Mouse (Mus musculus) urinary bladder, adult 2 months (tissue): ENCODE results near the gene H2-M5. TPM values are rescaled to one million over a fixed set of nuclear protein-coding genes. Genes with fewer than 3 reads are reported as not detected.
"Not testable (repeated sequence)": the region's sequence is repeated elsewhere in the genome, so short reads cannot be mapped to it uniquely, and the experiment has no call there.

Source experiments
- DNase-seq: peaks from one replicate; pipeline ENCODE4 v3.0.0; 2022; ENCODE audit warnings: low spot score
- polyA plus RNA-seq: library from polyadenylated mRNA; depleted of rRNA; stranded (reverse); fragments of >200 nt; gene quantifications from 2 replicates; pipeline ENCODE4 v1.2.3, GENCODE M21; 2012; rRNA removed

Gene H2-M5
- 3.0 and 3.8 TPM in 2 replicates for polyA plus RNA-seq

DNA sequence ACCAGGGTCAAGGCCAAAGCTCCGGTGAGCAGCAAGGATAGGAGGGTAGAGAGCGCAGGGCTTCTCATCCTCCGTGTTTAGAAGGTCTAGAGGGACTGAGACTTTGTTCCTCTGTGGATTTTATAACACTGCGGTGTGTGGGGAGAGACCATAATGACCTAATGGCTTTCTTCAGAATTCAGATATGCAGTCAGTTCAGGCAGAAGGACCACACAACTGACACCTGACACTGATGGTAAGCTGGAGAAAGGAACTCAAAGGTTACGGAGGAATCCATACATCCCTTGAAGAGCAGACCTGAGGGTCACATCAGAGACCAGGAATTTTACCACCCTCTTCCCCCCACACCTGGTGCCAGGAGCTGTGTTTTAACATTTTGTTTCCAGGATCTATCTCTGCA is at the start of gene H2-M5:
TSS of gene H2-M5 (minus strand) at position 101 of the 400 bp plus-strand sequence.
- no peak for DNase-seq

- no peak for DNase-seq
These were observed 39.8 kb upstream of the H2-M5 start for GRCm38 (mm10) chr17:37029162-37029561.

DNA sequence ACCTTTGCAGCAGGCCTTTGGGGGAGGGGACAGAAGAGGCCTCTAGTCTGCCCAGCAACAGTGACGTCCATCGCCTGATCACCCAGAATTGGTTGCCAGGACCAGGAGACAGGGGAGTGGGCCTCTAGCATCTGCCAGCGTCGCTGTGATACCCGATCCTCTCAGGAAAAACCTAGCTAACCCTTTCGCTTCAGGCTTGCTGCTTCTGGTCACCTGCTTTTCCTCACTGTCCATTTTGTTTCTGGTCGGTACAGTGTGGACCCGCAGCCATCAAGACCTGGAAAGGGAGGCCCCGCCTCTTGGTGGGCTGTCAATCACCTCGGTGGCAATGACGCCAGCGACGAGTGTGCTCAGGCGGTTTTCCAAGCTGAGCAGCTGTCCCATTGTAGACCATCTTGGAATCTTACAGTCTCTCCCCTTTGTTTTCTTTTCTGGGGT is 39.4 kb upstream of the H2-M5 start:
- DNase-seq, result peak; percentile 63

DNA sequence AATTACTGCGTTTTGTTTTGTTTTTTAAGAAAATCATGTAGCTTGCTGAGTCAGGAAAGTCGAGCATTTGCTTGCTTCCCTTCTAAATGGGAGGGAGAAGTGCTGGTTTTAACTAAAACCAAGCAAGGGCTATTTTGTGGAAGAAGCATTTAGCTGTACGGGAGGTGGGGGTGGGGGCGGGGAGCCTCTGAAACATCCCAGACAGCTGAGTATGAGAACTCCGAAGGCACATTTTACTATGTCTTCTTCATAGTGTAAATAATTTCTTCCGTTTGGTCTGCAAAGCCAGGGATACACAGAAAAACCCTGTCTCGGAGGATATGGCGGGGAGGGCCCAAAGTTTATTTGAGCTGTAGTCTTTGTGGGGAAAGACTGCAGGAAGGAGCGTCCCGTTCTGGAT is 38.9 kb upstream of the H2-M5 start:
- DNase-seq, result no peak

DNA sequence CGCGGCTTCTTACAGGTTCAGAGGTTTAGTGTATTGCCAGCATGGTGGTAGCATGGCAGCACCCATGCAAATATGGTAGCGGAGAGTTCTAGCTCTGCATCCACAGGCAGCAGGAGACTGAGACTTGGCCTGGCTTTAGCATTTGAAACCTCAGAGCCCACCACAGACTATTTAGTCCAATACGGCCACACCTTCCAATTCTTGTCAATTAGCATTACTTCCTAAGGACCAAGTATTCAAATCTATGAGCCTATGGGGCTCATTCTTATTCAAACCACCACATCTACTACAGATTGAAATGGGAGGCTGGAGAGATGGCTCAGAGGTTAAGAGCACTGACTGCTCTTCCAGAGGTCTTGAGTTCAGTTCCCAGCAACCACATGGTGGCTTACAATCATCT is 38.1 kb upstream of the H2-M5 start:
- DNase-seq, result no peak

- DNase-seq, result no peak
These were observed 37.1 kb upstream of the H2-M5 start for GRCm38 (mm10) chr17:37026425-37026824.

- no peak for DNase-seq
These were observed 33.6 kb upstream of the H2-M5 start, which contains the start of gene Mog for GRCm38 (mm10) chr17:37022628-37023576. Gene Mog, minus strand, starts transcription at chr17:37023398.

GRCm38 (mm10) chr17:37019242-37019641 is 29.9 kb upstream of the H2-M5 start:
- not testable (repeated sequence) for DNase-seq

DNA sequence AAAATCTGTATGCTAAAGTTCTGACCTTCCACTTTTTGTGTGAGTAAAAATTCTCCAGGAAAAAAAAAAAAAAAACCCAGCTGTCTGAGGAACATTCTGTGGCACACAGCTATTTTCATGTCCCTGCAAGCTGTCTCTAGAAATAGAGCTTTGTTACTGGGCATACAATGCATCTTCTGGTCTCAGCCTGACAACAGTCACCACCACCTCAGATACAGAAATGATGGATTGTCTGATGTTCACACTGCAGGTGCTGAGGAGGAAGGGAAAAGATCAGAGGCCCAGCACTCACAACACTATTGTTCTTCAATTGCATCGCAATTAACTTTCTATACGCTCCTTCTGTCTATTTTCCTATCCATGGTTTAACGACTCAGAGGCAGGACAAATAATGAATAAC is 29.0 kb upstream of the H2-M5 start:
- no peak for DNase-seq

DNA sequence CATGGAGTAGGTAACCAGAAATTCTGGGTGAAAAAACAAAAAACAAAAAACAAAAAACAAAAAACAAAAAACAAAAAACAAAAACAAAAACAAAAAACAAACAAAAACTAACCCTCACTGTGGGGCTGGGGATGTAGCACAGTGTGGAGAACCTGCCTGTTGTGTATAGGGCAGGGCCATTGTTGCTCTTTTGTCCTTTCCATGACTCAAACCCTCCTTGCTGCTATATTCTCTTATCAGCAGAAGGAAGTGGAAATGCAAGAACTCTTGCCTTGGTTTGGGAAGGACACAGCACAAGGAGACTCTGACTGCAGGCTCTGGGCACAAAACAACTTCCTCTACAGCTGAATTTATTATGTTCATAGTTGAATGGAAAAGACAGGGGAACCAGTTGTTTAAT is 27.0 kb upstream of the H2-M5 start:
- DNase-seq, result no peak

GRCm38 (mm10) chr17:37012141-37012540 is 22.8 kb upstream of the H2-M5 start:
- DNase-seq, result no peak

DNA sequence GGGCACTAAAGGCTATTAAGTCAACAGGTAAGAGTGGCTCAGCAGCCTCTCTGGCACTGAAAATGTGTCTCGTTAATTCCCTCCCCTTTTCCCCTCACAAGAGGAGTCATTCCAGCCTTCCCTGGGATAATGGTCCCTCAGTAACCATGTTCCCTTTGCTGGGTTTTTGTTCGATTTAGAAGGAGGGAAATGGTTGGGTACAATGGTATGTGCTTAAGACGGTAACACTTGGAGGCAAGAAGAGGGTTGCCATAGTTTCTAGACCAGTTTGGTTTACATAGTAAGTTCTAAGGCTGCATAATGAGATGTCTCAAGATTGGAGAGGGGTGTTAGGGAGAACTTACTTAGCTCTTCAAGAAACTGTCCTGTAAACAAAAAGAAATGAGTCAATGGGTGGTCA is 22.4 kb upstream of the H2-M5 start:
- DNase-seq, result no peak

GRCm38 (mm10) chr17:37009460-37010042 is 20.2 kb upstream of the H2-M5 start:
- DNase-seq, result no peak

- no peak for DNase-seq
These were observed 18.8 kb upstream of the H2-M5 start for GRCm38 (mm10) chr17:37008161-37008560.

DNA sequence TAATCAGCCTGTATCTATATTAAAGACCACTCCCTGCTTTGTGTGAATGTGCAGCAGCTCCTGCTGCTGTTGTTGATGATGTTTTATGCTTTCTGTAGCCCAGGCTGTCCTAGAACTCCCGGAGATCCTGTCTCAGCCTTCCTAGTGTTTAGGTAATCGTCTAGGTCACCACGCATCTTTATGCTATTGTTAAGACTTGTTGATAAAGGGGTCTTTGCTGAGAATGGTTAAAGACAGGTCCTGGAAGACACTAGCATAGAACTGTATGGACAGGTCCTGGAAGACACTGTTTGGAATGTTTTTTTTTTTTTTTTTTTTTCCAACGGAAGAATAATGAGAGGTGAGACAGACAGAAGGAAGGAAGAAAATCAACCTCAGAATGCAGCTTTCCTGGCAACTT is 14.0 kb upstream of the H2-M5 start:
- DNase-seq, result no peak

DNA sequence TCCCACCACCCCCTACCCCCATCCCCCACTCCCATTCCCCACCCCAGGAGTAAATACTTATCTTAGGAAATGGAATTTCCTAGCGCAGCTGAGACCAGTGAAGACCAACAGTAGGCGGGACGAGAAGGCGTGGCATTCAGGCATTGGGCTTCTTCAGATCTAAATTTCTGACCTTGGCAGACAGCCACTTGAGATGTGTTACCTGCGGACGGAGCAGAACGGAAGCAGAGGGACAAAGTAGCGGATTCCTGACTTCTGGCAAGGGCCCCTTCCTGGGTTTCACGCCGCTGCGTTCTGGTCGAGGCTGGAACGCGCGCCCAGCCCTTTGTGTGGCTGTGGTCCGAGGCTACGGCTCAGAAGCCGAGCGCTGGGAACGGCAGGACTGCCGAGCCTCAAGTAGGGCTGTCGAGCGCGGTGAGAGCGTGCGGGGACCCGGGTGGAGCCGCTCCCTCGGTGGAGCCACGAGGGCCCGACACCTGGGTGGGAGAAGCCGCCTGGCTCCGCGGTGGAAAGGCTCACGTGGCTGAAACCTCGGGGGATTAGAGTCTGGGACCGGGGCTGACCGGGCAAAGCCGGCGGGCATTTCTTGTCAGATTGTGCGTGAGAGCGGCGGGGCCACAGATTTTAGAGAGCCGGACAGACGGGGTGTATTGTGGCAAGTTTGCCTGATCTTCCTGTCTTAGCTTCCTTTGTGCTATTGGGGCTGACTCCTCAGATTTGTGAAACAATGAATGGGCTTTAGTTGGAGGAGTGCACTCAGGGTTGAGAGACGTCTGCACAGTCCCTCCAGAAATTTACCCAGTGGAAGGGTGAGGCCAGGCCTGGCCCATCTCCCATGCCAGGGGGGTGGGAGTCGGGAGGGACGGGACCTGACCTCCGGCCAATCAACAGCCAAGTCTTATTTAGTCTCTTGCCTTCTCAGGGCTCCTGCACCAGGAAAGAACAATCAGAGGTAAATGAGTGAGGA is 13.3 kb upstream of the H2-M5 start:
- DNase-seq, result peak; percentile 39

DNA sequence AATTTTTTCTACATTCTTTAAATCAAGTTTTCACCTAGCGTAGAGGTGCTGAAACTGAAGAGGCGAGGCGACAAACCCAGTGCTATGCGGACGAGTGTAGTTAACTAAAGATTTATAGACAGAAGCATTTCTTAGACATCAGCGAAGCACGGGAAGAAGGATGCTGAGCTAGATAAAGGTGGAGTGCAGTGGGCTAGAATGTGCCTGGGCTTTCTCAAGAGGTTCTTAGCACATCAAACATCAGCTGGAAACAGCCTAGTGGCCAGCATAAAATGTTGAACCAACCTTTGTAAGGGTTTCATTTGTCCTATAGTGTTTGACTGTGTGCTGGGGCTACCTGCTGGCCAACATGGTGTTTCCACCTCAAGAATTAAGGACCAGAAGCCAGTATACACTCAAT is 11.5 kb upstream of the H2-M5 start, which contains the start of gene Zfp57:
TSS of gene Zfp57 (plus strand) at position 301 of the 400 bp plus-strand sequence.
- no peak for DNase-seq

DNA sequence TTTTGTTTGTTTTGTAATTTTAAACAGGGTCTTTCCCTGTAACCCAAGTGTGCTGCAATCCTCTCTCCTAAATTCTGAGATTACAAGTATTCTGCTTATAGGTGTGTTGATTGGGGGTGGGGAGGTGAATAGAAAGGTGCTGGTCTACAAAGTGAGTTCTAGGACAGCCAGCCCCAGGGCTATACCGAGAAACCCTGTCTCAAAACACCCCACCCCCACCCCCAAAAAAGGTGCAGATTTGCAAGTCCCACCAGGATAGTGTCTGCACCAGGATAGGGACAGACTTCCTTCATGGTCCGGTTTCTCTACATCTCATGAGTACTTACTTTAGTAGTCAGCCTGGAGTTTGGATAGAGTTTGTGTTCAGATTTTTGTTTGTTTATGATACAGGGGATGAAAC is 9.1 kb upstream of the H2-M5 start:
- no peak for DNase-seq

DNA sequence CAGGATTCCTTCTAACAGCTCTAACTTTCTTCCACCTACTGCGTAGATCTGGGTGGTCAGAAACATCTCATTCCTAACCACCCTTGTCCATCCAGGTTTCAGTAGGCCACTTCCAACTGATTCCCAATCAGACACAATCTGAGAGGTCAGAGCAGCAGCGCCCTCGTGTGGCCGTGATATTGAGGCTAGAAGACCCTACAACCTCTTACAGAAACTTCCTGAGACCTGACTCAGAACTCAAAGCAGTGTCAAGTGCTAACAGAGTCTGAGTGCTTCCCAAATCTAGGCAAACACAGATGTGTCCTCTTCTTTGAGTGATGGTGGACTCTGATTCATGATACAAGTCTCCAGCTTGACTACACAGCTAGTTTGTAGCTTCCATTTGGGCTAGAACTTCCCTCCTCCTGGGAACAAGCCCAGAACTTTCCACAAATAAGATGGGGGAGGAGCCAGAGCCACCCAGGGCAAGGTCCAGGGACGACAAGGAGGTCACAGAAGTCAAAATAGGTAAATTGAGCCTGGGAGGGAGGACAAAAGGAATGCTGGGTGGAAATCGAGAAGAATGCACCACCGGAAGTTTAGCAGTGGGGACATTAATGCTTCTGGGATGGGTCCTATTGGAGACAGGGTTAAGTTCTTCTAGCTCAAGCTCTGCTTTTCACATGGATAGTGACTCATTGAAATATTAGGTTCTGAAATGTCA is 7.8 kb upstream of the H2-M5 start:
- peak; percentile 61 for DNase-seq

GRCm38 (mm10) chr17:36995448-36995847 is 6.1 kb upstream of the H2-M5 start:
- no peak for DNase-seq

GRCm38 (mm10) chr17:36994528-36994927 is 5.2 kb upstream of the H2-M5 start:
- no peak for DNase-seq
